In the genomic region with DNA sequence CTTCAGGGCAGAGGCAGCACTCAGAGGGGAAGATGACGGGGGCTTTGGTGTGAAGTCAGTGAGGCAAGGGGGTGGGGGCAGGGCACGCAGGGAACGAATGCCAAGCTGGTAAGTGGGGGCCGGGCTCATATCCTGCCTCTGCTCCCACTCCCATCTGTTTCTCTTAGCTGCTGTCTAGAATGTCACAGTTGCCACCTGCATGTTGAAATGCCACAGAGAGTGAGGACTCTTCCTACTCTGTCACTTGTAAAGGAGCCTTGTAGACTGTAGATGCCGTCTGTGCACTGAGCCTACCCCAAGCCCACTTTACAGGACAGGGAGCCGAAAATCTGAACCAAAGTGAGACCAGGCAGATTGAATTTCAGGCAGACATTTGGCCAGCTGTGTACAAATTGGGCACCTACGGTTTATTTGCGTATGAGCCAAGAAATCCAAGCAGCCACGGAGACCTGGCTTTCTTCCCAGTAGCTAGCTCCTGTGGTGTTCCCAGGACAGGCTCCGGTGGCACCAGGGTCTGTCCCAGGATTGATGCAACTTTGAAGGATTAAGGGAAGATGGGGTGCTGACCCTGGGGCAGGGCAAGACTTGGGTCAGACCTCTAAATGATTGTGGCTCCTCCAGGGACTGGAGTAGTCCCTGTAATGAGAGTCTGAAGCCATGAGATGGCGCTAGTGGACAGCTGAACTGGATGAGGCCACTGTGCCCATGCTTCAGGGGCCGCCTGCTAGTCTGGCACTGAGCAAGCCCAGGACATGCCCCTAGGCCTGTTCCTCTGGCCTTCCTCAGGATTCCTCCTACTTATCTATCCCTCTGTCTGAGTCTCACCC, we compare ENCODE assay signal across 8 mouse cellular contexts. TPM values are rescaled to one million over a fixed set of nuclear protein-coding genes. Genes with fewer than 3 reads are reported as not detected.
DNase-seq lines count a peak whose midpoint lies in the region; ATAC-seq and TF ChIP-seq lines count a peak whose summit lies in the region.

No protein-coding gene starts in this region.

- H3K9ac ChIP-seq in heart, adult 2 months (ENCODE audit: low read depth, low read length) = 0 out of 2 replicates have a peak overlapping the region, but pooled peaks have one; percentile 13
- H3K9ac ChIP-seq in hindbrain, embryonic 11.5 days (ENCODE audit: low read depth, low read length) = no peak overlapping the region

- ATAC-seq in hindbrain, embryonic 11.5 days (ENCODE audit: low FRiP score) = peak; percentile 35; the same call in 1 of the 2 replicates
- ATAC-seq in megakaryocyte progenitor cell, adult 5-6 weeks (replicated peaks; ENCODE audit: poor library complexity) = peak; percentile 96

- DNase-seq in heart, adult 2 months = peak; percentile 62
- DNase-seq in heart, postnatal 25 days (ENCODE audit: low spot score) = no peak
- peak; percentile 86 for DNase-seq in brain, embryonic 14.5 days (ENCODE audit: low read depth)
- DNase-seq in fibroblast of lung, adult 2 months (ENCODE audit: low read depth) = peak; percentile 76
- DNase-seq in hindbrain, embryonic 11.5 days (ENCODE audit: low spot score) = peak; percentile 81
- DNase-seq in layer of hippocampus, postnatal 25 days (ENCODE audit: extremely low spot score in 1 of 2, low spot score in 1 of 2) = peak; percentile 64 to 66

- no peaks in the 10 kb centered on the region for H3K36me3 ChIP-seq in heart, adult 2 months (ENCODE audit: control insufficient read depth, insufficient read depth, low read length)
- H3K36me3 ChIP-seq in hindbrain, embryonic 11.5 days (ENCODE audit: control insufficient read depth, insufficient read depth, low read length) = no peaks in the 10 kb centered on the region
- H3K36me3 ChIP-seq in small intestine, adult 2 months (ENCODE audit: control insufficient read depth, insufficient read depth, low read length) = peaks cover 5% of the 10 kb centered on the region; the same call in 1 of the 2 replicates

- H3K4me2 ChIP-seq in hindbrain, embryonic 11.5 days (replicated peaks; ENCODE audit: low read depth, low read length) = no peak overlapping the region

- no peak for TF ChIP-seq POLR2A in heart, adult 2 months (IDR thresholded peaks at IDR 0.05; ENCODE audit: insufficient read depth, low read depth, low read length)
- no peak for TF ChIP-seq POLR2A in brain, embryonic 14.5 days (IDR thresholded peaks at IDR 0.05; ENCODE audit: borderline replicate concordance, extremely low read depth, insufficient read depth, insufficient read length, poor library complexity, severe bottlenecking)
- TF ChIP-seq POLR2A in small intestine, adult 2 months (IDR thresholded peaks at IDR 0.05; ENCODE audit: low read depth, low read length) = no peak

- peaks cover 4% of the 10 kb centered on the region for H3K4me1 ChIP-seq in heart, adult 2 months (ENCODE audit: control insufficient read depth, insufficient read depth, low read length)
- no peaks in the 10 kb centered on the region for H3K4me1 ChIP-seq in hindbrain, embryonic 11.5 days (replicated peaks; ENCODE audit: control insufficient read depth, insufficient read depth, low read length)
- no peaks in the 10 kb centered on the region for H3K4me1 ChIP-seq in small intestine, adult 2 months (ENCODE audit: control insufficient read depth, insufficient read depth, insufficient read length, low read length)

- no peaks in the 10 kb centered on the region for H3K79me2 ChIP-seq in heart, adult 2 months (replicated peaks; ENCODE audit: control insufficient read depth, insufficient read depth, low read length)

- no peak overlapping the region for H3K4me3 ChIP-seq in heart, adult 2 months
- no peak overlapping the region for H3K4me3 ChIP-seq in hindbrain, embryonic 11.5 days (ENCODE audit: low read depth, low read length)
- H3K4me3 ChIP-seq in small intestine, adult 2 months (ENCODE audit: low read depth, low read length) = no peak overlapping the region

- intact Hi-C loops in heart, adult 2 months (cut with DNase I) = loop anchor here (2.0 kb wide), 2 partner anchors 44 to 108 kb away; no protein-coding TSS in a partner anchor
- intact Hi-C loops in heart, postnatal 25 days (cut with DNase I) = loop anchor here (1.0 kb wide), 2 partner anchors 22 to 109 kb away; no protein-coding TSS in a partner anchor

- peak; percentile 72 for TF ChIP-seq EP300 in heart, adult 2 months (IDR thresholded peaks at IDR 0.05; ENCODE audit: insufficient read depth, low read depth, low read length)

- WGBS in heart, adult 2 months = 29% methylated on average over 12 of the region's 12 CpGs
- WGBS in hindbrain, embryonic 11.5 days = 56% methylated on average over 12 of the region's 12 CpGs
- WGBS in small intestine, adult 2 months = 58% methylated on average over 12 of the region's 12 CpGs

- TF ChIP-seq CTCF in heart, adult 2 months (IDR thresholded peaks at IDR 0.05) = peak; percentile 88
- peak; percentile 71 for TF ChIP-seq CTCF in brain, embryonic 14.5 days (IDR thresholded peaks at IDR 0.05; ENCODE audit: borderline replicate concordance, extremely low read depth, insufficient read depth, insufficient read length)
- TF ChIP-seq CTCF in small intestine, adult 2 months (IDR thresholded peaks at IDR 0.05; ENCODE audit: extremely low read depth, insufficient read length, insufficient replicate concordance, low read depth, low read length) = peak; percentile 56; the same call in 1 of the 2 replicates

- H3K27me3 ChIP-seq in heart, adult 2 months (ENCODE audit: control insufficient read depth, insufficient read depth, low read length) = no peaks in the 10 kb centered on the region
- no peaks in the 10 kb centered on the region for H3K27me3 ChIP-seq in hindbrain, embryonic 11.5 days (ENCODE audit: control insufficient read depth, insufficient read depth, low read length)
- H3K27me3 ChIP-seq in small intestine, adult 2 months (ENCODE audit: control insufficient read depth, insufficient read depth, low read length) = no peaks in the 10 kb centered on the region

- no peaks in the 10 kb centered on the region for H3K9me3 ChIP-seq in hindbrain, embryonic 11.5 days (ENCODE audit: control insufficient read depth, low read length)

- H3K27ac ChIP-seq in heart, adult 2 months = no peak overlapping the region
- H3K27ac ChIP-seq in hindbrain, embryonic 11.5 days (ENCODE audit: low read depth, low read length) = no peak overlapping the region
- no peak overlapping the region for H3K27ac ChIP-seq in small intestine, adult 2 months (ENCODE audit: insufficient read depth, low read depth, low read length)

RNA-seq across cellular contexts. Expression of gene Arhgef17, which starts 11.1 kb away (rescaled TPM):
- total RNA-seq in heart, adult 2 months (2021) = 10 to 100 TPM; 26.2 to 28.4 TPM
- polyA plus RNA-seq in heart, adult 2 months (2012; rRNA removed) = 23.4 and 28.9 TPM in 2 replicates
- 10 to 100 TPM; 24.0 to 28.8 TPM for total RNA-seq in heart, postnatal 25 days (2021)
- 20.8 and 30.3 TPM in 2 replicates for polyA plus RNA-seq in brain, embryonic 14.5 days (2012; rRNA removed)
- polyA plus RNA-seq in hindbrain, embryonic 11.5 days (2014; fragmentation: Nextera tagmentation; extraction: Ambion mirVana) = 6.3 and 8.3 TPM in 2 replicates
- total RNA-seq in layer of hippocampus, postnatal 25 days (2021) = 100 to 1,000 TPM; 140 to 146 TPM
- 0.12 and 0.44 TPM in 2 replicates for total RNA-seq in megakaryocyte progenitor cell, adult 5-6 weeks (2015)
- total RNA-seq in megakaryocyte progenitor cell, adult 5-6 weeks (2017) = 0.08 TPM in 1 of 2 replicates, not detected in the other
- 6.8 and 8.0 TPM in 2 replicates for polyA plus RNA-seq in small intestine, adult 2 months (2012; rRNA removed)

RNA-seq across cellular contexts. Expression of gene P2ry6, which starts 31.4 kb away (rescaled TPM):
- 1 to 10 TPM; 3.6 to 4.2 TPM for total RNA-seq in heart, adult 2 months (2021)
- 9.6 and 11.1 TPM in 2 replicates for polyA plus RNA-seq in heart, adult 2 months (2012; rRNA removed)
- 1 to 10 TPM; 4.4 TPM for total RNA-seq in heart, postnatal 25 days (2021)
- polyA plus RNA-seq in brain, embryonic 14.5 days (2012; rRNA removed) = 3.2 and 3.6 TPM in 2 replicates
- polyA plus RNA-seq in hindbrain, embryonic 11.5 days (2014; fragmentation: Nextera tagmentation; extraction: Ambion mirVana) = 3.1 and 3.3 TPM in 2 replicates
- total RNA-seq in layer of hippocampus, postnatal 25 days (2021) = 1 to 10 TPM; 3.9 to 5.6 TPM
- total RNA-seq in megakaryocyte progenitor cell, adult 5-6 weeks (2015) = 0.42 and 0.49 TPM in 2 replicates
- total RNA-seq in megakaryocyte progenitor cell, adult 5-6 weeks (2017) = 0.04 TPM in 1 of 2 replicates, not detected in the other
- polyA plus RNA-seq in small intestine, adult 2 months (2012; rRNA removed) = 19.4 and 27.8 TPM in 2 replicates

Comparison
In these comparisons a context has a peak if more than half of its experiments do, and no peak if none do; other contexts are left out.
1. RNA of gene Arhgef17, which starts 11.1 kb away (total RNA-seq): 140 to 146 TPM in layer of hippocampus, postnatal 25 days, 24.0 to 28.8 TPM in heart, postnatal 25 days and 26.2 to 28.4 TPM in heart, adult 2 months; 0.08 to 0.44 TPM in megakaryocyte progenitor cell, adult 5-6 weeks; every median in the first group is over 10 times any median in the second.
2. Peak in every context shown above with its lines, with median percentiles within 50 percentile points of each other: CTCF ChIP-seq.